Mouse (Mus musculus): ENCODE measurements around the gene Spag6. TPM values are rescaled to one million over a fixed set of nuclear protein-coding genes. Genes with fewer than 3 reads are reported as not detected.

The Spag6 gene
- polyA plus RNA-seq, 1 experiment from 2014 or later = not detected

GRCm38 (mm10) chr2:18756144-18756543 is 62.3 kb downstream of the Spag6 start:
- no peak overlapping the region for H3K9ac ChIP-seq (replicated peaks; ENCODE audit: low read depth, low read length)
- H3K4me1 ChIP-seq (replicated peaks; ENCODE audit: control insufficient read depth, insufficient read depth, low read length) = no peaks in the 10 kb centered on the region
- H3K27me3 ChIP-seq (replicated peaks; ENCODE audit: control insufficient read depth, insufficient read depth, low read length) = no peaks in the 10 kb centered on the region
- H3K36me3 ChIP-seq (ENCODE audit: control insufficient read depth, insufficient read depth) = no peaks in the 10 kb centered on the region
- H3K4me2 ChIP-seq (ENCODE audit: low read length) = no peak overlapping the region
- no peaks in the 10 kb centered on the region for H3K9me3 ChIP-seq (ENCODE audit: control insufficient read depth, low read length)
- no peak overlapping the region for H3K4me3 ChIP-seq (replicated peaks; ENCODE audit: low read length)
- no peak overlapping the region for H3K27ac ChIP-seq (ENCODE audit: low read length)
- 49% methylated on average over 2 of the region's 2 CpGs for WGBS
- no peak for ATAC-seq

GRCm38 (mm10) chr2:18764846-18765245 is 71.0 kb downstream of the Spag6 start:
- H3K4me3 ChIP-seq (replicated peaks; ENCODE audit: low read length) = no peak overlapping the region
- no peaks in the 10 kb centered on the region for H3K27me3 ChIP-seq (replicated peaks; ENCODE audit: control insufficient read depth, insufficient read depth, low read length)
- no peak overlapping the region for H3K4me2 ChIP-seq (ENCODE audit: low read length)
- H3K9ac ChIP-seq (replicated peaks; ENCODE audit: low read depth, low read length) = no peak overlapping the region
- 66% methylated on average over 2 of the region's 2 CpGs for WGBS
- H3K4me1 ChIP-seq (replicated peaks; ENCODE audit: control insufficient read depth, insufficient read depth, low read length) = no peaks in the 10 kb centered on the region
- H3K9me3 ChIP-seq (ENCODE audit: control insufficient read depth, low read length) = no peaks in the 10 kb centered on the region
- no peaks in the 10 kb centered on the region for H3K36me3 ChIP-seq (ENCODE audit: control insufficient read depth, insufficient read depth)
- no peak overlapping the region for H3K27ac ChIP-seq (ENCODE audit: low read length)
- ATAC-seq = no peak

- no peak overlapping the region for H3K4me2 ChIP-seq (ENCODE audit: low read length)
These were observed 71.8 kb downstream of the Spag6 start for GRCm38 (mm10) chr2:18765481-18766249.

DNA sequence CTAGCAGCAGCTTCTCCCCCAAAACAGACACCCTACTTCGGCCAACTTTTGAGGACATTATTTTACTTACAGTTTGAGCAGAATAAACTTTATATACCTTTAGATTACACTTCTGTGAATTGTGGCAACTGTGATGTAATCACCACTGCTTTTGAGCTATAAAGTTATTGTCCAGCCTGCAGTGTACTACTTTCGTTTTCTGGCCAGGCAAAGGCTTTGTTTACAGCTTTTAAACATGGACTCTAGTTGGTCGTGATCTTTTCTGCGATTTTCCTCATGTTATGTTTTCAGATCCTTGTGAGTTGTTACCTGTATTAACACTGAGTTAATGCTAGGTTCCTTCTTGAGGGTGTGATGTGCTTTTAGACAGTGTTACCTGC is 72.6 kb downstream of the Spag6 start:
- peak overlapping the region; percentile 68 for H3K4me2 ChIP-seq (ENCODE audit: low read length)
- no peaks in the 10 kb centered on the region for H3K4me1 ChIP-seq (replicated peaks; ENCODE audit: control insufficient read depth, insufficient read depth, low read length)
- no peaks in the 10 kb centered on the region for H3K27me3 ChIP-seq (replicated peaks; ENCODE audit: control insufficient read depth, insufficient read depth, low read length)
- peak overlapping the region; percentile 98 for H3K9ac ChIP-seq (replicated peaks; ENCODE audit: low read depth, low read length)
- peak overlapping the region; percentile 81 for H3K4me3 ChIP-seq (replicated peaks; ENCODE audit: low read length)
- no peaks in the 10 kb centered on the region for H3K9me3 ChIP-seq (ENCODE audit: control insufficient read depth, low read length)
- H3K27ac ChIP-seq (ENCODE audit: low read length) = peak overlapping the region; percentile 90
- 32% methylated on average over 4 of the region's 4 CpGs for WGBS
- ATAC-seq = no peak
- H3K36me3 ChIP-seq (ENCODE audit: control insufficient read depth, insufficient read depth) = no peaks in the 10 kb centered on the region

More at GRCm38 (mm10) chr2:18765481-18766249, 71.8 kb downstream of the Spag6 start:
- H3K27me3 ChIP-seq (replicated peaks; ENCODE audit: control insufficient read depth, insufficient read depth, low read length) = no peaks in the 10 kb centered on the region
- H3K9me3 ChIP-seq (ENCODE audit: control insufficient read depth, low read length) = no peaks in the 10 kb centered on the region
- H3K9ac ChIP-seq (replicated peaks; ENCODE audit: low read depth, low read length) = no peak overlapping the region
- no peak for ATAC-seq
- H3K4me3 ChIP-seq (replicated peaks; ENCODE audit: low read length) = no peak overlapping the region
- H3K27ac ChIP-seq (ENCODE audit: low read length) = no peak overlapping the region
- H3K36me3 ChIP-seq (ENCODE audit: control insufficient read depth, insufficient read depth) = no peaks in the 10 kb centered on the region
- H3K4me1 ChIP-seq (replicated peaks; ENCODE audit: control insufficient read depth, insufficient read depth, low read length) = no peaks in the 10 kb centered on the region
- WGBS = 60% methylated on average over 12 of the region's 12 CpGs

DNA sequence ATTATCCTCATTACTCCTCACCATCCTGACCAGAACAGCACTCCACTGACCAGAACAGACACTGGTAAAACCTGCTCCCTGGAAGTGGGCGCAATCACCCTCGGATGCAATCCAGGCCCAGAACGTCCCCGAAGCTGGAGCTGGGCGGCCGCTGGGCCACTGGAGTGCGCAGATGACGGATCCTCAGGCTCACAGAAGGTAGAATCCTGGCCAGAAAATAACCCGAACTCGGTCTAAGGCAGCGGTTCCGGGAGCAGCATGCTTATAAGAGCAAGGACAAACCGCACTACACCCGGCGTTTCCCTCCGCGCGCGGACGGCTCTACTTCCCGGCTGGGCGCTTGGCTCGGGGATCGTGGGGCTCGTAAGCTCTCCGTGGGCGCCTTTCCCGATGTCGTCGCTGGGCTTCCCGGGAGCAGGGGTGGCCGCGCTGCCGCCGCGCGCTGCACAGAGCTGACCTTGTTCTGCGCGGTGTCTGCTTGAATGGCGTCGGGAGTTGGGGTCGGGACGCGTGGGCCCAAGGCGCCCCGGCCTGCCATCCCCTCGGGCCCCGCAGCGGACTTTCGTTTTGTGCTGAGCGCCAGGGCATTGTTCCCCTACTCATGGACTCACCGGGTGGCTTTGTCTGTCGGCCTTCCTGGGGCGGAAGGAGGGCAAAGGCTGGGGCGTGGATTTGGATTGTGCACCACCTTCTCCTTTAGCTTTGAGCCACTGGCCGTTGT is 73.1 kb downstream of the Spag6 start:
- no peaks in the 10 kb centered on the region for H3K4me1 ChIP-seq (replicated peaks; ENCODE audit: control insufficient read depth, insufficient read depth, low read length)

GRCm38 (mm10) chr2:18768414-18768813 is 74.6 kb downstream of the Spag6 start:
- Histone ChIP-seq H3K36me3 (ENCODE audit: control insufficient read depth, insufficient read depth) (no peaks in the 10 kb centered on the region), H3K4me3 (replicated peaks; ENCODE audit: low read length) (no peak overlapping the region), H3K27me3 (replicated peaks; ENCODE audit: control insufficient read depth, insufficient read depth, low read length) (no peaks in the 10 kb centered on the region), H3K9ac (replicated peaks; ENCODE audit: low read depth, low read length) (no peak overlapping the region), H3K27ac (ENCODE audit: low read length) (no peak overlapping the region), H3K9me3 (ENCODE audit: control insufficient read depth, low read length) (no peaks in the 10 kb centered on the region), H3K4me1 (replicated peaks; ENCODE audit: control insufficient read depth, insufficient read depth, low read length) (no peaks in the 10 kb centered on the region), H3K4me2 (ENCODE audit: low read length) (no peak overlapping the region)
- no peak for ATAC-seq
- 86% methylated on average over 2 of the region's 2 CpGs for WGBS

More for the DNA sequence above, 73.1 kb downstream of the Spag6 start:
- H3K4me3 ChIP-seq (replicated peaks; ENCODE audit: low read length) = peak overlapping the region; percentile 81
- peak overlapping the region; percentile 98 for H3K9ac ChIP-seq (replicated peaks; ENCODE audit: low read depth, low read length)
- peak overlapping the region; percentile 90 for H3K27ac ChIP-seq (ENCODE audit: low read length)
- peak; percentile 93 for ATAC-seq
- no peaks in the 10 kb centered on the region for H3K36me3 ChIP-seq (ENCODE audit: control insufficient read depth, insufficient read depth)
- no peaks in the 10 kb centered on the region for H3K27me3 ChIP-seq (replicated peaks; ENCODE audit: control insufficient read depth, insufficient read depth, low read length)
- H3K9me3 ChIP-seq (ENCODE audit: control insufficient read depth, low read length) = no peaks in the 10 kb centered on the region
- WGBS = under 1% methylated on average over 56 of the region's 56 CpGs
- peak overlapping the region; percentile 68 for H3K4me2 ChIP-seq (ENCODE audit: low read length)

DNA sequence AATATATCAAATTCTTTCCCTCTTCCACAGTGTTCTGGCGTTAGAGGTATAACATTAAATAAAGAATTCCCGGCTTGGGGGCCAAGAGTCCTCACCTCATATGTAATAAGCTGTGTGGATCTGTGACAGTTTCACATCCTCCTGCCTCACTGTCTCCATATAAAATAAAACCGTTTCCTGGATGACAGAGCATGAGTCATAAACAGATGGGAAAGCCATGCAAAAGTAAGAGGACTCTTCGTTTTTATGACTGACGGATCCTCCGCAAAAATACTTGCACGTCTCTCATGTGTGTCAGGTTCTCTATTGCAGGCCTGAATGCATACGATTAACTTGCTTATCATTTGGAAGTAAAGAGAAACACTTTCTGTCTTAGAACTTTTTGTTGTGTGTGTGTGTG is 78.6 kb downstream of the Spag6 start:
- Histone ChIP-seq H3K9ac (replicated peaks; ENCODE audit: low read depth, low read length) (no peak overlapping the region), H3K4me2 (ENCODE audit: low read length) (no peak overlapping the region), H3K36me3 (ENCODE audit: control insufficient read depth, insufficient read depth) (no peaks in the 10 kb centered on the region), H3K4me1 (replicated peaks; ENCODE audit: control insufficient read depth, insufficient read depth, low read length) (no peaks in the 10 kb centered on the region), H3K27ac (ENCODE audit: low read length) (no peak overlapping the region), H3K4me3 (replicated peaks; ENCODE audit: low read length) (no peak overlapping the region), H3K27me3 (replicated peaks; ENCODE audit: control insufficient read depth, insufficient read depth, low read length) (no peaks in the 10 kb centered on the region), H3K9me3 (ENCODE audit: control insufficient read depth, low read length) (no peaks in the 10 kb centered on the region)
- WGBS = 83% methylated on average over 8 of the region's 8 CpGs
- ATAC-seq = no peak

DNA sequence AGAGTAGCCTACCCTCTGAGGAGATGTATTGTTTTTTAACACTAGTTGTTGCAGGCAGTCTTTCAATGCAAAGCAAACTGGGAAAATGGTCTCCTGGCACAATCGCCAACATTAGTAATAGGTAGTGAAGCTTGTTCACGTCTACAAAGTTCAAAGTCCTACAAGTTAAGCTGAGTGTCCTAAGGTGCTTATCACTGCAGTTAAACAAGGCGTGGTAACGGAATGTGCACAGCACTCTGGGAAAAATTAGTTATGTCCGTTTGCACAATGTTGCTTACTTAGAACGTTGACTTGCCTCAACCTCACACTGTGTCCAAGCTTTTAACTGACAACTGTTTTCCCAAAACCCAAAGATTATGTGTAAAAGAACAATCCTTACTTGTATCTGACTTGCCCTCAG is 80.5 kb downstream of the Spag6 start:
- Histone ChIP-seq H3K27ac (ENCODE audit: low read length) (no peak overlapping the region), H3K27me3 (replicated peaks; ENCODE audit: control insufficient read depth, insufficient read depth, low read length) (0 out of 2 replicates have a peak, but pooled peaks cover 2% of the 10 kb centered on the region), H3K9me3 (ENCODE audit: control insufficient read depth, low read length) (no peaks in the 10 kb centered on the region), H3K4me3 (replicated peaks; ENCODE audit: low read length) (no peak overlapping the region), H3K9ac (replicated peaks; ENCODE audit: low read depth, low read length) (no peak overlapping the region), H3K4me2 (ENCODE audit: low read length) (no peak overlapping the region), H3K36me3 (ENCODE audit: control insufficient read depth, insufficient read depth) (no peaks in the 10 kb centered on the region), H3K4me1 (replicated peaks; ENCODE audit: control insufficient read depth, insufficient read depth, low read length) (peaks cover 8% of the 10 kb centered on the region)
- no peak for ATAC-seq
- WGBS = 92% methylated on average over 6 of the region's 6 CpGs

DNA sequence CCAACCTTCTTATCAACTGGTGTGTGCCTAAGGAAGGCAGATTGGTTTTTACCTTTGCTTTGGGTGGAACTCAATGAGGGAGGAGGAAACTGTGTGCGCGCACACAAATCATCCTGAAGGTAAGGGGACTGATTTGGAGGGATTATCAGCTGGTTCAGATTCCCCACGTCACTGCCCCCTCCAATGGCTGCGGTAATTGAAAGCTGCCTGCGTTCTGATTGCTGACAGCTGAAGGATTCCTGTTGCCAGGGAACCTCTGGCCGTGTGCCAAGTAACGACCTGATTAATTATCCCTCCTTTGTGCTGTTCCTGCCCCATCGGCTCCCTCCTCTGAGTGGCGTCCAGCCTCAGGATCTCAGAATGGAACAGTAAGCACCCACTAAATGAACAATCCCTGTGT is 84.4 kb downstream of the Spag6 start:
- peak; percentile 85 for ATAC-seq
- Histone ChIP-seq H3K27me3 (replicated peaks; ENCODE audit: control insufficient read depth, insufficient read depth, low read length) (peaks cover 2% of the 10 kb centered on the region; the same call in 1 of the 2 replicates), H3K36me3 (ENCODE audit: control insufficient read depth, insufficient read depth) (no peaks in the 10 kb centered on the region), H3K9me3 (ENCODE audit: control insufficient read depth, low read length) (no peaks in the 10 kb centered on the region), H3K4me3 (replicated peaks; ENCODE audit: low read length) (no peak overlapping the region), H3K27ac (ENCODE audit: low read length) (no peak overlapping the region), H3K4me1 (replicated peaks; ENCODE audit: control insufficient read depth, insufficient read depth, low read length) (peaks cover 8% of the 10 kb centered on the region), H3K4me2 (ENCODE audit: low read length) (peak overlapping the region; percentile 26), H3K9ac (replicated peaks; ENCODE audit: low read depth, low read length) (no peak overlapping the region)
- 3% methylated on average over 9 of the region's 9 CpGs for WGBS

Measured in forebrain, embryonic 16.5 days (tissue).